Mouse (Mus musculus) heart, adult 2 months (tissue): ENCODE data around the gene Gm20489.

Source experiments
- CTCF ChIP-seq: fragments of 200-600 bp; IDR thresholded peaks from 2 replicates; pipeline ENCODE4 v1.8.1; 2022; ENCODE audit warnings: antibody characterized with exemption, mild to moderate bottlenecking, moderate library complexity
- EP300 ChIP-seq: fragments of 200-500 bp; IDR thresholded peaks from 2 replicates; pipeline ENCODE4 v1.6.1; 2011; ENCODE audit warnings: low read depth, low read length, control low read depth; ENCODE audit not compliant: insufficient read depth
- POLR2A ChIP-seq: fragments of 200-500 bp; IDR thresholded peaks from 2 replicates; pipeline ENCODE4 v1.6.1; 2011; ENCODE audit warnings: mild to moderate bottlenecking, low read depth, low read length, control low read depth; ENCODE audit not compliant: insufficient read depth

DNA sequence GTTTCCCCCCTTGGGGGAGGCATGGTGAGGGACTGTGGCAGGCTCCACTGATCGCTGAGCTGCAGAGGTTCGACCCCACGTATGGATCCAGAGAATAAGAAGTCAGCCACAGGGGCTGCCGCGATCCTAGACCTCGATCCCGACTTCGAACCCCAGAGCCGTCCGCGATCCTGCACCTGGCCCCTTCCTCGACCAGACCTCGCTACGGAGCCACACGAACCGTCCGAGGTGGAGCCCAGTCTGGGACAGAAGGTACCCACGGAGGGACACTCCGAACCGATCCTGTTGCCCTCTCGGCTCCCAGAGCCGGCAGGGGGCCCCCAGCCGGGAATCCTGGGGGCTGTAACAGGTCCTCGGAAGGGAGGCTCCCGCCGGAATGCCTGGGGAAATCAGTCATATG, 14.1 kb downstream of the Gm20489 start:
- TF ChIP-seq POLR2A: no peak
- TF ChIP-seq EP300: no peak
- TF ChIP-seq CTCF: no peak
